Mouse (Mus musculus) MEL (cell line): Measurements from ENCODE around the gene Zfp319. TPM values are rescaled to one million over a fixed set of nuclear protein-coding genes. Genes with fewer than 3 reads are reported as not detected.

Source experiments
- DNase-seq: peaks from one replicate; pipeline ENCODE4 v3.0.0; 2011; ENCODE audit warnings: low read depth, low spot score
- H3K27ac ChIP-seq: 2 replicates; pipeline ENCODE4 v1.5.1; 2012; ENCODE audit warnings: low read depth, mild to moderate bottlenecking, control low read depth, low read length, moderate library complexity; ENCODE audit not compliant: control insufficient read depth
- H3K27me3 ChIP-seq, 2 experiments: fragments of 150-350 bp in 1 of 2; sonication (generic) in 1 of 2; 2 replicates each; pipeline ENCODE4 v1.6.1; 2012; ENCODE audit warnings: low read length in 2 of 2, mild to moderate bottlenecking in 2 of 2, improper control_type of control experiment in 1 of 2, moderate library complexity in 1 of 2; ENCODE audit not compliant: insufficient read depth in 2 of 2, control insufficient read depth in 1 of 2
- H3K36me3 ChIP-seq, 2 experiments: 2 replicates each; pipeline ENCODE4 v1.6.1; 2012 to 2014; ENCODE audit warnings: low read length in 2 of 2, improper control_type of control experiment in 1 of 2, inconsistent platforms in 1 of 2, mild to moderate bottlenecking in 1 of 2; ENCODE audit not compliant: insufficient read depth in 2 of 2, control insufficient read depth in 1 of 2
- H3K4me1 ChIP-seq, 2 experiments: fragments of 150-350 bp in 1 of 2; sonication (generic) in 1 of 2; 2 replicates each; pipeline ENCODE4 v1.6.1; 2012; ENCODE audit warnings: low read length in 2 of 2, improper control_type of control experiment in 1 of 2, mild to moderate bottlenecking in 1 of 2; ENCODE audit not compliant: insufficient read depth in 2 of 2, control insufficient read depth in 1 of 2
- H3K4me3 ChIP-seq, 2 experiments: fragments of 150-350 bp in 1 of 2; sonication (generic) in 1 of 2; 2 replicates each; pipeline ENCODE4 v1.5.1; 2012; ENCODE audit warnings: low read depth in 2 of 2, low read length in 2 of 2, mild to moderate bottlenecking in 2 of 2, moderate library complexity in 2 of 2, control low read depth in 1 of 2, improper control_type of control experiment in 1 of 2; ENCODE audit not compliant: control insufficient read depth in 1 of 2, insufficient read depth in 1 of 2
- H3K79me2 ChIP-seq: 2 replicates; pipeline ENCODE4 v1.6.1; 2012; ENCODE audit warnings: mild to moderate bottlenecking, low read length, moderate library complexity; ENCODE audit not compliant: control insufficient read depth, poor library complexity, insufficient read depth
- H3K9ac ChIP-seq: 2 replicates; pipeline ENCODE4 v1.6.1; 2012; ENCODE audit warnings: low read depth, mild to moderate bottlenecking, control low read depth, low read length, moderate library complexity; ENCODE audit not compliant: control insufficient read depth, poor library complexity, severe bottlenecking
- H3K9me3 ChIP-seq: fragments of 150-350 bp; sonication (generic); replicated peaks from 2 replicates; pipeline ENCODE4 v1.6.1; 2012; ENCODE audit warnings: mild to moderate bottlenecking, low read length, improper control_type of control experiment, moderate library complexity; ENCODE audit not compliant: insufficient read depth
- CHD1 ChIP-seq: IDR thresholded peaks from 2 replicates; pipeline ENCODE4 v1.6.1; 2012; ENCODE audit warnings: low read depth, mild to moderate bottlenecking, inconsistent platforms, low read length, improper control_type of control experiment
- EP300 ChIP-seq, 2 experiments: IDR thresholded peaks; 2 replicates each; pipeline ENCODE4 v1.6.1; 2011; ENCODE audit warnings: improper control_type of control experiment in 2 of 2, low read length in 2 of 2, low read depth in 1 of 2, mild to moderate bottlenecking in 1 of 2
- ETS1 ChIP-seq: IDR thresholded peaks from 2 replicates; pipeline ENCODE4 v1.6.1; 2012; ENCODE audit warnings: low read depth, mild to moderate bottlenecking, inconsistent platforms, low read length, improper control_type of control experiment, moderate library complexity
- GABPA ChIP-seq: IDR thresholded peaks from 2 replicates; pipeline ENCODE4 v1.6.1; 2012; ENCODE audit warnings: low read depth, mild to moderate bottlenecking, inconsistent platforms, low read length, improper control_type of control experiment, moderate library complexity
- HCFC1 ChIP-seq: IDR thresholded peaks from 2 replicates; pipeline ENCODE4 v1.6.1; 2012; ENCODE audit warnings: low read depth, mild to moderate bottlenecking, inconsistent platforms, low read length, improper control_type of control experiment, moderate library complexity
- KAT2A ChIP-seq: conservative IDR thresholded peaks from 2 replicates; pipeline ENCODE4 v1.6.1; 2012; ENCODE audit warnings: low read depth, low read length, improper control_type of control experiment, inconsistent platforms
- MAFK ChIP-seq: IDR thresholded peaks from 2 replicates; pipeline ENCODE4 v1.6.1; 2011; ENCODE audit warnings: low read depth, mild to moderate bottlenecking, low read length, improper control_type of control experiment, borderline replicate concordance
- MAX ChIP-seq: IDR thresholded peaks from 2 replicates; pipeline ENCODE4 v1.6.1; 2011; ENCODE audit warnings: low read length, improper control_type of control experiment
- MAZ ChIP-seq: IDR thresholded peaks from 2 replicates; pipeline ENCODE4 v1.6.1; 2012; ENCODE audit warnings: low read depth, mild to moderate bottlenecking, inconsistent platforms, low read length, improper control_type of control experiment
- MXI1 ChIP-seq: IDR thresholded peaks from 2 replicates; pipeline ENCODE4 v1.6.1; 2011; ENCODE audit warnings: mild to moderate bottlenecking, low read depth, low read length, improper control_type of control experiment
- MYB ChIP-seq: IDR thresholded peaks from 2 replicates; pipeline ENCODE4 v1.6.1; 2011; ENCODE audit warnings: mild to moderate bottlenecking, low read depth, low read length, improper control_type of control experiment
- MYC ChIP-seq: IDR thresholded peaks from 2 replicates; pipeline ENCODE4 v1.6.1; 2011; ENCODE audit warnings: low read depth, mild to moderate bottlenecking, low read length, improper control_type of control experiment, moderate library complexity
- NELFE ChIP-seq: IDR thresholded peaks from 2 replicates; pipeline ENCODE4 v1.6.1; 2011; ENCODE audit warnings: low read depth, low read length, improper control_type of control experiment
- NRF1 ChIP-seq: IDR thresholded peaks from 2 replicates; pipeline ENCODE4 v1.6.1; 2014; ENCODE audit warnings: low read depth, mild to moderate bottlenecking, inconsistent platforms, low read length, improper control_type of control experiment, moderate library complexity; ENCODE audit not compliant: poor library complexity, insufficient read depth, severe bottlenecking
- POLR2AphosphoS5 ChIP-seq: IDR thresholded peaks from 2 replicates; pipeline ENCODE4 v1.6.1; 2012; ENCODE audit warnings: low read depth, borderline replicate concordance, mild to moderate bottlenecking, inconsistent platforms, low read length, moderate library complexity, mixed read lengths
- RCOR1 ChIP-seq: IDR thresholded peaks from 2 replicates; pipeline ENCODE4 v1.6.1; 2012; ENCODE audit warnings: low read depth, mild to moderate bottlenecking, inconsistent platforms, low read length, improper control_type of control experiment
- SIN3A ChIP-seq: IDR thresholded peaks from 2 replicates; pipeline ENCODE4 v1.6.1; 2012; ENCODE audit warnings: low read length, improper control_type of control experiment, inconsistent platforms
- SMC3 ChIP-seq: IDR thresholded peaks from 2 replicates; pipeline ENCODE4 v1.6.1; 2011; ENCODE audit warnings: low read depth, low read length, improper control_type of control experiment
- TBP ChIP-seq: IDR thresholded peaks from 2 replicates; pipeline ENCODE4 v1.8.0; 2011; ENCODE audit warnings: low read depth, low read length, improper control_type of control experiment
- UBTF ChIP-seq: IDR thresholded peaks from 2 replicates; pipeline ENCODE4 v1.6.1; 2012; ENCODE audit warnings: low read depth, mild to moderate bottlenecking, inconsistent platforms, low read length, improper control_type of control experiment, moderate library complexity, borderline replicate concordance; ENCODE audit not compliant: insufficient read depth
- ZKSCAN1 ChIP-seq: IDR thresholded peaks from 2 replicates; pipeline ENCODE4 v1.6.1; 2012; ENCODE audit warnings: low read depth, mild to moderate bottlenecking, inconsistent platforms, low read length, improper control_type of control experiment, moderate library complexity
- ZNF384 ChIP-seq: IDR thresholded peaks from 2 replicates; pipeline ENCODE4 v1.6.1; 2012; ENCODE audit warnings: low read depth, mild to moderate bottlenecking, inconsistent platforms, low read length, improper control_type of control experiment
- polyA plus RNA-seq, 2 experiments: library from polyadenylated mRNA; stranded (reverse) in 1 of 2; unstranded in 1 of 2; fragments of >175 nt in 1 of 2; fragments of >200 nt in 1 of 2; gene quantifications; 2 replicates each; pipeline versions ENCODE4 v1.2.1 to v1.2.4; 2012; ENCODE audit warnings: low replicate concordance in 2 of 2, low read depth in 1 of 2; ENCODE audit not compliant: insufficient read length in 2 of 2, insufficient read depth in 1 of 2, missing spikeins in 1 of 2
- total RNA-seq: library from RNA; depleted of rRNA; stranded (reverse); fragments of 300-350 nt; gene quantifications from 2 replicates; pipeline ENCODE4 v1.2.3, GENCODE M21; 2012

The Zfp319 gene
- total and polyA plus RNA-seq, 3 experiments: 2.0 to 4.8 TPM; not detected in 1

DNA sequence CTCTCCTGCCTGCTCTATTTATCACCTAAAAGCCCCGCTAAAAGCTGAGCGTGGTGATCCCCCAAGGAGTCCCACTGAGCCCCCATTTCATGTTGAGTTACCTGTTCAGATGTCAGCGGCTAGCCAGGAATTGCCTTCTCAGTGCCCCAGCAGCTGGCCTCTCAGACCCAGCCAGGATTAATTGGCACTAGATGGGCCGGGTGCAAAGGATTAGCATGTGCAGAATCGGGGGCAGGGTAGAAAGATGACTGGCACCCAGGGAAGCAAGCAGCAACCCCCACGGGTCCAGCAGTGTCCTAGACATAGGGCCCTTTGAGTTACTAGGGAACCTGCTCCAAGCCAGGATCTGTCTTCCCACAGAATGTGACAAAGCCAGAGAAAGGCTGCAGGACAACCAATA is 25.3 kb downstream of the Zfp319 start, which contains the start of gene Cngb1:
Gene Cngb1 (minus strand): TSS at position 155 of the 400 bp plus-strand sequence.
- H3K9me3 ChIP-seq: no peaks in the 10 kb centered on the region
- no peaks in the 10 kb centered on the region for H3K36me3 ChIP-seq
- H3K27me3 ChIP-seq: peaks cover 2 to 11% of the 10 kb centered on the region in 2 experiments; a peak in 2 of 4 replicates
- TF ChIP-seq ZNF384 (no peak), EP300 (IDR thresholded peaks at IDR 0.05; ENCODE audit: low read depth in 1 of 2, low read length in 2 of 2) (no peak), SMC3 (no peak), POLR2AphosphoS5 (no peak), MYB (no peak), RCOR1 (no peak), ZKSCAN1 (no peak), MYC (no peak), NELFE (no peak), MAZ (no peak), MAFK (no peak), ETS1 (no peak), NRF1 (no peak), MAX (no peak), TBP (no peak), MXI1 (no peak), GABPA (no peak), KAT2A (no peak), HCFC1 (no peak)
- TF ChIP-seq, all 39 proteins: peak for 0
- H3K4me3 ChIP-seq: no peak within 1 kb of the TSS
- no peaks in the 10 kb centered on the region for H3K79me2 ChIP-seq
- H3K4me1 ChIP-seq: no peaks in the 10 kb centered on the region
- no peak within 1 kb of the TSS for H3K9ac ChIP-seq
- no peak for DNase-seq
- H3K27ac ChIP-seq: no peak within 1 kb of the TSS

DNA sequence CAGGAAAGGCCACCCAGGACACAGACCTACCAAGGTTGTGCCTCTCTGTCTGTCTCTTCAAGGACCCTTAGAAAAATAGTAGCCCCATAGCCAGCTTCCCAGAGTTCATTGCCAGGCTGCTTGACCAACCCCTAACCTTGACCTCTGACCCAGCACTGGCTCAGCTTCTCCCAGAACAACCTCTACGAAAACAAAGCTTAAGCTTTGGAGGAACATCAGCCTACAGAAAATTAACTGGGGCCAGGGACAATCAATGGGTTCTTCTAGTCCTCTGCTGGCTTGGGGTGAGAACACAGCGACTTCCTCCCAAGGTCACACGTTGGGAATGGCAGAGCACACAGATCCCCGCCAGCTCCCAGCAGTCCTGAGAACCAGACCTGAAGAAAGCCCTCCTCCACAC is 26.2 kb downstream of the Zfp319 start:
- no peaks in the 10 kb centered on the region for H3K9me3 ChIP-seq
- H3K4me3 ChIP-seq: no peak overlapping the region
- H3K36me3 ChIP-seq: no peaks in the 10 kb centered on the region
- no peaks in the 10 kb centered on the region for H3K79me2 ChIP-seq
- peaks cover 2 to 11% of the 10 kb centered on the region in 2 experiments; a peak in 2 of 4 replicates for H3K27me3 ChIP-seq
- H3K27ac ChIP-seq: no peak overlapping the region
- H3K4me1 ChIP-seq: no peaks in the 10 kb centered on the region
- DNase-seq: no peak
- TF ChIP-seq UBTF (no peak), SMC3 (no peak), ZNF384 (no peak), KAT2A (no peak), HCFC1 (no peak), ETS1 (no peak), CHD1 (no peak), NRF1 (no peak), SIN3A (no peak)
- H3K9ac ChIP-seq: no peak overlapping the region
